Mouse (Mus musculus) ES-Bruce4 (cell line): Measurements from ENCODE around the gene Ltbp2.

ENCODE experiments used
- CTCF ChIP-seq: IDR thresholded peaks from one replicate; pipeline ENCODE4 v1.8.1; 2011; ENCODE audit warnings: low read depth, low read length
- EP300 ChIP-seq: IDR thresholded peaks from 2 replicates; pipeline ENCODE4 v1.6.1; 2011; ENCODE audit warnings: low read depth, low read length; ENCODE audit not compliant: insufficient read depth
- POLR2A ChIP-seq: IDR thresholded peaks from one replicate; pipeline ENCODE4 v1.8.1; 2011; ENCODE audit warnings: low read length; ENCODE audit not compliant: insufficient read depth

DNA sequence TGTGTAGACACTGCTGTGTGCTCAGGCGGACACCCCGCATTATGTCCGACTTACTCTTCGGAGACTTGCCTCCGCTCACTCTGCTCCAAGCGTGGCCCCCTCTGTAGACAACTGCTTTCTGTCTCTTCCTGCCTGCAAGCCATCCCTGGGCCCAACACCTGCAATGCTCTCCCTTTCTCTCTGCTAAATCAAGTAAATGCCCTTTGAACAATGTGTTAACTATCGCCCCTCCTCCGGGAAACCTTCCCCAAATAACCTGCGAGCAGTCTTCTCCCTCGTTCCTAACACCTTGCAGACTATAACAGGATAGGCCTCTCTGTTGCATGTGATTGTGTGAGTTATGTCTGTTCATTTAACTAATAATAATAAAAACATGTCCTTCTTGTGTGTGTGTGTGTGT, 132.8 kb downstream of the Ltbp2 start:
- TF ChIP-seq POLR2A (no peak), CTCF (no peak), EP300 (no peak)
